ENCODE assay signal across 8 mouse cellular contexts in genomic region chr12:85169877-85170276, GRCm38 (mm10). TPM values are rescaled to one million over a fixed set of nuclear protein-coding genes. Genes with fewer than 3 reads are reported as not detected.
DNase-seq lines count a peak whose midpoint lies in the region; ATAC-seq lines count a peak whose summit lies in the region.

No protein-coding gene starts in this region.

- peak overlapping the region; percentile 38; the same call in 1 of the 2 replicates for H3K4me3 ChIP-seq in forebrain, embryonic 10.5 days
- H3K4me3 ChIP-seq in forebrain, embryonic 16.5 days (replicated peaks; ENCODE audit: low read length): no peak overlapping the region
- H3K4me3 ChIP-seq in liver, embryonic 15.5 days (replicated peaks): no peak overlapping the region
- H3K4me3 ChIP-seq in hindbrain, embryonic 12.5 days: no peak overlapping the region
- no peak overlapping the region for H3K4me3 ChIP-seq in neural tube, embryonic 13.5 days

- no peak overlapping the region for H3K4me2 ChIP-seq in forebrain, embryonic 16.5 days (ENCODE audit: low read length)
- H3K4me2 ChIP-seq in liver, embryonic 15.5 days: 0 out of 2 replicates have a peak overlapping the region, but pooled peaks have one; percentile 43
- H3K4me2 ChIP-seq in hindbrain, embryonic 12.5 days (replicated peaks): peak overlapping the region; percentile 42; the same call in 1 of the 2 replicates
- 0 out of 2 replicates have a peak overlapping the region, but pooled peaks have one; percentile 47 for H3K4me2 ChIP-seq in neural tube, embryonic 13.5 days

- ATAC-seq in forebrain, embryonic 16.5 days: no peak; the same call in 1 of the 2 replicates
- no peak for ATAC-seq in liver, embryonic 15.5 days (ENCODE audit: insufficient read depth)
- no peak for ATAC-seq in hindbrain, embryonic 12.5 days (ENCODE audit: low FRiP score)
- ATAC-seq in neural tube, embryonic 13.5 days (ENCODE audit: low read depth): peak; percentile 22
- ATAC-seq in monocyte, adult 5-6 weeks (replicated peaks; ENCODE audit: insufficient number of reproducible peaks, low FRiP score, low TSS enrichment, poor library complexity, severe bottlenecking): no peak

- H3K9me3 ChIP-seq in forebrain, embryonic 10.5 days: no peaks in the 10 kb centered on the region
- H3K9me3 ChIP-seq in forebrain, embryonic 16.5 days (ENCODE audit: control insufficient read depth, low read length): no peaks in the 10 kb centered on the region
- H3K9me3 ChIP-seq in liver, embryonic 15.5 days (replicated peaks): no peaks in the 10 kb centered on the region
- no peaks in the 10 kb centered on the region for H3K9me3 ChIP-seq in hindbrain, embryonic 12.5 days (replicated peaks)
- H3K9me3 ChIP-seq in neural tube, embryonic 13.5 days: no peaks in the 10 kb centered on the region

- DNase-seq in forebrain, embryonic 10.5 days (ENCODE audit: extremely low spot score, low spot score): no peak
- no peak for DNase-seq in liver
- no peak for DNase-seq in retina, postnatal 1 day

- H3K36me3 ChIP-seq in forebrain, embryonic 10.5 days (replicated peaks): no peaks in the 10 kb centered on the region
- no peaks in the 10 kb centered on the region for H3K36me3 ChIP-seq in forebrain, embryonic 16.5 days (ENCODE audit: control insufficient read depth, insufficient read depth)
- H3K36me3 ChIP-seq in liver, embryonic 15.5 days (replicated peaks): no peaks in the 10 kb centered on the region
- peaks cover 4% of the 10 kb centered on the region; the same call in 1 of the 2 replicates for H3K36me3 ChIP-seq in hindbrain, embryonic 12.5 days
- 0 out of 2 replicates have a peak, but pooled peaks cover 7% of the 10 kb centered on the region for H3K36me3 ChIP-seq in neural tube, embryonic 13.5 days

- WGBS in forebrain, embryonic 10.5 days: 47% methylated on average over 3 of the region's 3 CpGs
- WGBS in forebrain, embryonic 16.5 days: 45% methylated on average over 3 of the region's 3 CpGs
- WGBS in liver, embryonic 15.5 days (ENCODE audit: insufficient replicate concordance): 64% methylated on average over 3 of the region's 3 CpGs
- 56% methylated on average over 3 of the region's 3 CpGs for WGBS in hindbrain, embryonic 12.5 days
- 59% methylated on average over 3 of the region's 3 CpGs for WGBS in neural tube, embryonic 13.5 days

- no peak overlapping the region; the same call in 1 of the 2 replicates for H3K9ac ChIP-seq in forebrain, embryonic 16.5 days (replicated peaks; ENCODE audit: low read depth, low read length)
- H3K9ac ChIP-seq in liver, embryonic 15.5 days: no peak overlapping the region
- H3K9ac ChIP-seq in hindbrain, embryonic 12.5 days: no peak overlapping the region
- no peak overlapping the region for H3K9ac ChIP-seq in neural tube, embryonic 13.5 days

- peaks cover 17% of the 10 kb centered on the region for H3K4me1 ChIP-seq in forebrain, embryonic 10.5 days
- H3K4me1 ChIP-seq in forebrain, embryonic 16.5 days (replicated peaks; ENCODE audit: control insufficient read depth, insufficient read depth, low read length): peaks cover 16% of the 10 kb centered on the region
- peaks cover 9% of the 10 kb centered on the region for H3K4me1 ChIP-seq in liver, embryonic 15.5 days (replicated peaks)
- H3K4me1 ChIP-seq in hindbrain, embryonic 12.5 days: peaks cover 21% of the 10 kb centered on the region
- H3K4me1 ChIP-seq in neural tube, embryonic 13.5 days (replicated peaks): peaks cover 18% of the 10 kb centered on the region

- peaks cover 30% of the 10 kb centered on the region for H3K27me3 ChIP-seq in forebrain, embryonic 10.5 days (ENCODE audit: poor library complexity, severe bottlenecking)
- H3K27me3 ChIP-seq in forebrain, embryonic 16.5 days (replicated peaks; ENCODE audit: control insufficient read depth, insufficient read depth, low read length): no peaks in the 10 kb centered on the region
- peaks cover 14% of the 10 kb centered on the region; the same call in 1 of the 2 replicates for H3K27me3 ChIP-seq in liver, embryonic 15.5 days
- H3K27me3 ChIP-seq in hindbrain, embryonic 12.5 days: peaks cover 5% of the 10 kb centered on the region; the same call in 1 of the 2 replicates
- H3K27me3 ChIP-seq in neural tube, embryonic 13.5 days: no peaks in the 10 kb centered on the region

- no peak overlapping the region for H3K27ac ChIP-seq in forebrain, embryonic 10.5 days
- H3K27ac ChIP-seq in forebrain, embryonic 16.5 days (ENCODE audit: low read length): no peak overlapping the region
- no peak overlapping the region for H3K27ac ChIP-seq in liver, embryonic 15.5 days (replicated peaks)
- no peak overlapping the region for H3K27ac ChIP-seq in hindbrain, embryonic 12.5 days
- no peak overlapping the region for H3K27ac ChIP-seq in neural tube, embryonic 13.5 days (replicated peaks)

RNA-seq across cellular contexts. Expression of gene Pgf, which starts 7.7 kb away (rescaled TPM):
- 2.5 and 3.1 TPM in 2 replicates for polyA plus RNA-seq in forebrain, embryonic 10.5 days (2016; fragmentation: Nextera tagmentation; extraction: Ambion mirVana)
- 5.5 and 7.2 TPM in 2 replicates for polyA plus RNA-seq in forebrain, embryonic 16.5 days (2015; fragmentation: Nextera tagmentation; extraction: Ambion mirVana)
- 0.52 and 0.56 TPM in 2 replicates for polyA plus RNA-seq in liver, embryonic 15.5 days (2015; fragmentation: Nextera tagmentation; extraction: Ambion mirVana)
- 10.6 and 11.2 TPM in 2 replicates for polyA plus RNA-seq in hindbrain, embryonic 12.5 days (2016; fragmentation: Nextera tagmentation; extraction: Ambion mirVana)
- 11.6 and 12.6 TPM in 2 replicates for polyA plus RNA-seq in neural tube, embryonic 13.5 days (2015; fragmentation: Nextera tagmentation; extraction: Ambion mirVana)
- not detected in 3 replicates for total RNA-seq in monocyte, adult 5-6 weeks (2017)

RNA-seq across cellular contexts. Expression of gene Rps6kl1, which starts 18.8 kb away (rescaled TPM):
- polyA plus RNA-seq in forebrain, embryonic 10.5 days (2016; fragmentation: Nextera tagmentation; extraction: Ambion mirVana): 0.89 and 1.0 TPM in 2 replicates
- polyA plus RNA-seq in forebrain, embryonic 16.5 days (2015; fragmentation: Nextera tagmentation; extraction: Ambion mirVana): 23.7 and 30.8 TPM in 2 replicates
- polyA plus RNA-seq in liver, embryonic 15.5 days (2015; fragmentation: Nextera tagmentation; extraction: Ambion mirVana): 0.56 and 0.64 TPM in 2 replicates
- polyA plus RNA-seq in hindbrain, embryonic 12.5 days (2016; fragmentation: Nextera tagmentation; extraction: Ambion mirVana): 7.2 and 7.6 TPM in 2 replicates
- polyA plus RNA-seq in neural tube, embryonic 13.5 days (2015; fragmentation: Nextera tagmentation; extraction: Ambion mirVana): 24.0 and 28.7 TPM in 2 replicates
- total RNA-seq in monocyte, adult 5-6 weeks (2017): 0.19 TPM in 1 of 3 replicates, not detected in the others

RNA-seq across cellular contexts. Expression of gene Eif2b2, which starts 49.4 kb away (rescaled TPM):
- polyA plus RNA-seq in forebrain, embryonic 10.5 days (2016; fragmentation: Nextera tagmentation; extraction: Ambion mirVana): 123 and 129 TPM in 2 replicates
- polyA plus RNA-seq in forebrain, embryonic 16.5 days (2015; fragmentation: Nextera tagmentation; extraction: Ambion mirVana): 76.9 and 86.3 TPM in 2 replicates
- polyA plus RNA-seq in liver, embryonic 15.5 days (2015; fragmentation: Nextera tagmentation; extraction: Ambion mirVana): 34.9 and 36.4 TPM in 2 replicates
- polyA plus RNA-seq in hindbrain, embryonic 12.5 days (2016; fragmentation: Nextera tagmentation; extraction: Ambion mirVana): 78.0 and 82.4 TPM in 2 replicates
- polyA plus RNA-seq in neural tube, embryonic 13.5 days (2015; fragmentation: Nextera tagmentation; extraction: Ambion mirVana): 85.5 and 85.6 TPM in 2 replicates
- total RNA-seq in monocyte, adult 5-6 weeks (2017): 32.1 to 63.3 TPM (median 55.5 TPM) in 3 replicates

RNA-seq across cellular contexts. Expression of gene Dlst, which starts 59.2 kb away (rescaled TPM):
- 113 and 122 TPM in 2 replicates for polyA plus RNA-seq in forebrain, embryonic 10.5 days (2016; fragmentation: Nextera tagmentation; extraction: Ambion mirVana)
- polyA plus RNA-seq in forebrain, embryonic 16.5 days (2015; fragmentation: Nextera tagmentation; extraction: Ambion mirVana): 102 and 106 TPM in 2 replicates
- polyA plus RNA-seq in liver, embryonic 15.5 days (2015; fragmentation: Nextera tagmentation; extraction: Ambion mirVana): 69.4 and 73.5 TPM in 2 replicates
- 102 and 109 TPM in 2 replicates for polyA plus RNA-seq in hindbrain, embryonic 12.5 days (2016; fragmentation: Nextera tagmentation; extraction: Ambion mirVana)
- polyA plus RNA-seq in neural tube, embryonic 13.5 days (2015; fragmentation: Nextera tagmentation; extraction: Ambion mirVana): 108 and 116 TPM in 2 replicates
- 309 to 346 TPM (median 316 TPM) in 3 replicates for total RNA-seq in monocyte, adult 5-6 weeks (2017)

RNA-seq across cellular contexts. Expression of gene Prox2, which starts 59.3 kb away (rescaled TPM):
- polyA plus RNA-seq in forebrain, embryonic 10.5 days (2016; fragmentation: Nextera tagmentation; extraction: Ambion mirVana): 2.3 and 2.7 TPM in 2 replicates
- polyA plus RNA-seq in forebrain, embryonic 16.5 days (2015; fragmentation: Nextera tagmentation; extraction: Ambion mirVana): 1.6 and 2.1 TPM in 2 replicates
- 2.8 and 3.1 TPM in 2 replicates for polyA plus RNA-seq in liver, embryonic 15.5 days (2015; fragmentation: Nextera tagmentation; extraction: Ambion mirVana)
- 3.2 and 4.0 TPM in 2 replicates for polyA plus RNA-seq in hindbrain, embryonic 12.5 days (2016; fragmentation: Nextera tagmentation; extraction: Ambion mirVana)
- 3.9 and 5.4 TPM in 2 replicates for polyA plus RNA-seq in neural tube, embryonic 13.5 days (2015; fragmentation: Nextera tagmentation; extraction: Ambion mirVana)
- total RNA-seq in monocyte, adult 5-6 weeks (2017): 5.0 TPM in 1 of 3 replicates, not detected in the others
